Mouse (Mus musculus) neural tube, embryonic 14.5 days (tissue): ENCODE measurements at regions not wholly inside any gene's neighbourhood (a gene's known extent, or its start where the extent isn't known, plus 50 kb on each side); places are given as distances from the start of the nearest gene placed in this dataset.

Source experiments
- ATAC-seq: fragments of 200-750 bp; cut with Nextera tagmentation; 2 replicates; pipeline ENCODE4 v1.8.0; 2017; ENCODE audit warnings: low read depth, mild to moderate bottlenecking, moderate TSS enrichment, moderate library complexity
- H3K27ac ChIP-seq: fragments of 300-500 bp; sonication (generic); 2 replicates; pipeline ENCODE4 v1.5.1; 2014; ENCODE audit warnings: low read depth, mild to moderate bottlenecking, control low read depth, low read length, moderate library complexity, mixed read lengths
- H3K27me3 ChIP-seq: fragments of 300-500 bp; sonication (generic); 2 replicates; pipeline ENCODE4 v1.6.1; 2014; ENCODE audit warnings: low read length; ENCODE audit not compliant: control insufficient read depth, insufficient read depth
- H3K36me3 ChIP-seq: fragments of 300-500 bp; sonication (generic); 2 replicates; pipeline ENCODE4 v1.6.1; 2014; ENCODE audit warnings: low read length, mixed read lengths; ENCODE audit not compliant: control insufficient read depth, insufficient read depth
- H3K4me1 ChIP-seq: fragments of 300-500 bp; sonication (generic); 2 replicates; pipeline ENCODE4 v1.6.1; 2014; ENCODE audit warnings: low read length; ENCODE audit not compliant: control insufficient read depth, insufficient read depth
- H3K4me2 ChIP-seq: fragments of 300-500 bp; sonication (generic); 2 replicates; pipeline ENCODE4 v1.6.1; 2014; ENCODE audit warnings: mild to moderate bottlenecking, low read depth, low read length, control low read depth
- H3K4me3 ChIP-seq: fragments of 300-500 bp; sonication (generic); 2 replicates; pipeline ENCODE4 v1.5.1; 2014; ENCODE audit warnings: low read depth, low read length, control low read depth, mixed read lengths
- H3K9ac ChIP-seq: fragments of 300-500 bp; sonication (generic); replicated peaks from 2 replicates; pipeline ENCODE4 v1.6.1; 2014; ENCODE audit warnings: low read depth, mild to moderate bottlenecking, control low read depth, low read length, mixed read lengths
- H3K9me3 ChIP-seq: fragments of 300-500 bp; sonication (generic); 2 replicates; pipeline ENCODE4 v1.6.1; 2016; ENCODE audit warnings: low read length; ENCODE audit not compliant: control insufficient read depth
- WGBS: fragments of 180-500 bp; shearing (Covaris S2); extraction: QIAGEN DNeasy Blood & Tissue Kit; methylation state at CpG from one replicate; pipeline ENCODE4 v1.1.7; 2014; 5-methylcytosine and 5-hydroxymethylcytosine counted together

DNA sequence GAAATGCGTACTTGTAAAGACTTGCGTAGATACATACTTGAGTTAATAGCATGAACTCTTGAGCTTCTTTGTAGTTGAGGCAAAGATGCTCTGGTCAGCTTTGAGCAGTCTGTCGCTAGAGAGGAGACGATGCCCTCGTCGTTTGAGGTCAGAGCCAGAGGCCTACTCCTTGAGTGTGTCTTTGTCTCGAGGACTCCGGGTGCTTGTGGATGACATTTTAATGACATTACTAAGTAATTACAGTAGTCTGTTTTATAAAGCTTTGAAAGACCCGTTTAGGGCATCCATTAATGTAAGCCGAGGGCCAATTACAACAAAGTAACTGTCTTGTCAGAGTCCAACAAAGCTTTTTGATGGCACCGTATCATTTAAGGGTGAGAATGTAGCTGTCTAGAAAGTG, 78.2 kb upstream of the Dkk2 start:
- H3K9ac ChIP-seq, result no peak overlapping the region
- no peak overlapping the region for H3K4me2 ChIP-seq
- no peaks in the 10 kb centered on the region for H3K36me3 ChIP-seq
- no peak for ATAC-seq
- no peak overlapping the region for H3K27ac ChIP-seq
- no peaks in the 10 kb centered on the region for H3K4me1 ChIP-seq
- H3K9me3 ChIP-seq, result no peaks in the 10 kb centered on the region
- no peaks in the 10 kb centered on the region for H3K27me3 ChIP-seq
- WGBS, result 33% methylated on average over 11 of the region's 11 CpGs
- no peak overlapping the region for H3K4me3 ChIP-seq

DNA sequence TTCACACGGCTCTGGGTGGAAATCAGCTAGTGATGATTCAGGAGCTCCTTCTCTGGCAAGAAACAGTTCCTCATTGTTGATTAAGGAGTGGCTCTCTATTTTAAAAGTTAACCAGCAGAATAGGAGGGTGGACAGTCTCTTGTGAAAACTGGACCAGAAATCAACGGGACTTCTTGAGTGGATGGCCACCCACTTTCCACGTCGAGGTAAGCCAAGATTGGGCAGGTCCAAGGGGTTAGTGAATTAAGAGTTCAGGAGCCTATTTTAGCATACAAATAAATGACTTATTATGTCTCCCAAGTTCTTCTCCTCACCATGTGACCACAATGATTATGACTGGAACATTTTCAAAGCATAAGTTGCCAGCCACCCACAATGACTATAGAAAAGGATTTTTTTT, 77.7 kb upstream of the Dkk2 start:
- H3K27me3 ChIP-seq, result no peaks in the 10 kb centered on the region
- no peak for ATAC-seq
- WGBS, result 63% methylated on average over 4 of the region's 4 CpGs
- H3K4me2 ChIP-seq, result no peak overlapping the region
- no peaks in the 10 kb centered on the region for H3K4me1 ChIP-seq
- no peaks in the 10 kb centered on the region for H3K9me3 ChIP-seq
- H3K4me3 ChIP-seq, result no peak overlapping the region
- H3K9ac ChIP-seq, result no peak overlapping the region
- no peak overlapping the region for H3K27ac ChIP-seq
- no peaks in the 10 kb centered on the region for H3K36me3 ChIP-seq

DNA sequence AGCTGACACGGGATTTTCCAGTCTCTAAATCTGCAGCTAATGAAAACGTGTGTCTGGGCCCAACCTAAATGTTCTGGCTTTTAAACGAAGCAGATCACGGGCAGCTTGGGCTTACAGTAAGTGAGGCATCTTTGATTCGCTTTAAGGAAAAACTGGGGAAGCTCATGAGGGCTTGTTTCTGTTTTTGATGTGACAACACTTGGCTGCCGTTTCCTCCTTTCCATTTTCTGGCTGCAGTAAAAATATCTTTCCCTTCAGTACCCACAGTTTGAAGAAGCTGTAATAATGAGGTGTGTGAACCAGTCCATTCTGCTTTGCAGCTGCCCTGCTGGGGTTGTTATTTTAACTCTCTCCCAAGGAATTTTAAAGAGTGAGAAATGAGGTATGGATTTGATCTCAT, 69.9 kb upstream of the Dkk2 start:
- no peaks in the 10 kb centered on the region for H3K9me3 ChIP-seq
- ATAC-seq, result no peak
- H3K27me3 ChIP-seq, result no peaks in the 10 kb centered on the region
- H3K9ac ChIP-seq, result no peak overlapping the region
- no peak overlapping the region for H3K4me3 ChIP-seq
- H3K27ac ChIP-seq, result no peak overlapping the region
- no peaks in the 10 kb centered on the region for H3K36me3 ChIP-seq
- no peaks in the 10 kb centered on the region for H3K4me1 ChIP-seq
- WGBS, result 29% methylated on average over 6 of the region's 6 CpGs
- H3K4me2 ChIP-seq, result no peak overlapping the region

DNA sequence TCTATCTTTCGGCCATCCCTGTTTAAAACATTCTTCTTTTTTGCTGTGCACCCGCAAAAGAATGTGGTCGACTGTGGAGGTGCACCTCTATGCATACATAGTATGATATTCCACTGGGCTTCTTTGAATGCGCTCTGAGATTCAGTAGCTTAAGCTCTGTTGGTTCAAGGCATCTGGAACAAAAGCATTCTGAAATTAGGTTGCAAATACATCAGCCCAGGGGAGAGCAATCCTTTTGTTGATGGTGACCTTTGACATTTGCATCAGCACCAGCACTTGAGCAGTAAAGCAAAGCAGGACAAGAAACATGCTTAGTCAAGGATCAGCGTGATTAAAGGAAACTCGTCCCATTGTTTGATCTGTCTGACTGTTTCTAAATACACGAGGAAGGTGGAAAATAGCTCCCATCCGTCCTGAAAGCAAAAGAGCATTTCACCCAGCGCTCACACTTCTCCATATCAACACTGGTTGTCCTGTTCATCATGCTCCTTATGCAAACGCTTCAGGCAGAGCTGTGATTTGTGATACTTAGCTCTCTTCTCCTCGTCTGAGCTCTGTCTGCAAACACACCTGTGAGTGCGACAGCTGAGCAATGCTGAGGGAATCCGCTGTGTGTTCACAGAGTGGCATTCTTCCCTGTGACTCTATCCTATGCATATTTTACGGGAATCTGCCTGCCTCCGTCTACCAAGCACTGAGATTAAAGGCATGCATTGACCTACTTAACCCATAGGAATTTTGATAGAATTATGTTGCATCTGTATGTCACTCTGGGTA, 67.4 kb upstream of the Dkk2 start:
- Histone ChIP-seq H3K36me3 (no peaks in the 10 kb centered on the region), H3K9me3 (no peaks in the 10 kb centered on the region), H3K4me3 (no peak overlapping the region), H3K27ac (no peak overlapping the region), H3K4me1 (no peaks in the 10 kb centered on the region), H3K27me3 (no peaks in the 10 kb centered on the region), H3K4me2 (0 out of 2 replicates have a peak overlapping the region, but pooled peaks have one; percentile 22), H3K9ac (no peak overlapping the region)
- peak; percentile 74 for ATAC-seq
- 15% methylated on average over 15 of the region's 15 CpGs for WGBS

DNA sequence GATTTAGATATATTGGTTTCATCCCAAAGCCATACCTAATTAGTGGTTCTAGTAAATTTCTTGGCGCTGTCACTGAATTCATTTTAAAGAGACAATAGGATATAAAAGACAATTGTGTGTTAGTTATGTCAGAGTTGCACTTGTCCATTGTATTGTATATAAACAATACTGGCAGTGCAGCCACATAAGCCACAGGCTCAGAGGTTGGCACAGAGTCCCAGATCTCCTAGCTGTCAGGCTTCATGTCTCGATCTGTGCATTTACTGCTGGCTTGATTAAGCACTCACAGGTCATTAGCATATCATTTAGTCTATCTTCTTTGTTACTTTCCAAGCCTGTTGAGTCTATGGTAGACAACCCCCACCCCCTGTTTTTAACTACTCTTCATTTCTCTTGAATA, 66.6 kb upstream of the Dkk2 start:
- H3K9ac ChIP-seq, result no peak overlapping the region
- H3K4me2 ChIP-seq, result no peak overlapping the region
- no peak overlapping the region for H3K4me3 ChIP-seq
- H3K27me3 ChIP-seq, result no peaks in the 10 kb centered on the region
- H3K27ac ChIP-seq, result no peak overlapping the region
- H3K9me3 ChIP-seq, result no peaks in the 10 kb centered on the region
- H3K36me3 ChIP-seq, result no peaks in the 10 kb centered on the region
- 35% methylated on average over 2 of the region's 2 CpGs for WGBS
- ATAC-seq, result peak; percentile 49; the same call in 1 of the 2 replicates
- H3K4me1 ChIP-seq, result no peaks in the 10 kb centered on the region

DNA sequence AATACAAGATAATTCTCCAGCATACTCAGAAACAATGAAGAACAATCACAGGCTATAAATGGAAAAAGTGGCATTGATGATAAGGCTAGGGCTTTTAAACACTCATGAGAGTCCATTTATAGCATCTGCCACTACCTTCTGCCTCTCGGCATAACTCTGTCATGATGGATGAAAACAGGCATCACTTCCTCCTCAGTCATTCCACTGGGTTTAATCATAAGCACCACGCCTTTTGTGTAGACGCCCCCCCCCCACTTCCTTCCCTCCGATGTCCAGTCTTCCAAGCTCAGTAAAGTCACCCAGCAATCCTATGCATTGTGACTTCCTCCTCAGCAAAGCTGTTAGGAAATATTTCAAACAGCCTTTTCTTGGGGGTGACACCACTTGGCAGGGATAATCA, 63.1 kb upstream of the Dkk2 start:
- H3K9ac ChIP-seq, result no peak overlapping the region
- no peaks in the 10 kb centered on the region for H3K9me3 ChIP-seq
- ATAC-seq, result no peak
- no peak overlapping the region for H3K4me2 ChIP-seq
- H3K27me3 ChIP-seq, result no peaks in the 10 kb centered on the region
- H3K36me3 ChIP-seq, result no peaks in the 10 kb centered on the region
- 73% methylated on average over 4 of the region's 4 CpGs for WGBS
- H3K4me1 ChIP-seq, result no peaks in the 10 kb centered on the region
- no peak overlapping the region for H3K27ac ChIP-seq
- no peak overlapping the region for H3K4me3 ChIP-seq

DNA sequence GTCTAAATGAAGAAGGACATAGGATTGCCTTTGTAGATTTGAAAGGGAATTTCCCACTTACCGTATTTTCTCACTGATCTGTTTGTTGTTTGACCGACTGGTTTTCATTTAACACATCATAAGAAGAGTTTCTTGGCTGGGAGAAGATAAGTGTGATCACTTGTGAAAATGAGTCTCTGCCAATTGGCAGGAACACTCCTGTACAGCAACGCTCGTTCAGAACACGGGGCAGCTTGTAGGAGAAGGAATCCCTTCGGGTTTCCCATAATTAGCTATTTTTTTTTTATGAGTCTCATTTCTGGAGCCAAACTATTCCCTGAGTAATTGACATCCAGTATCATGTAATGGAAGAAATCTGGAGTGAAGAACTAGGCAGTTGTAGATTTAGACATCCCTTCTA, 61.8 kb upstream of the Dkk2 start:
- ATAC-seq, result no peak
- no peak overlapping the region for H3K4me3 ChIP-seq
- H3K36me3 ChIP-seq, result no peaks in the 10 kb centered on the region
- H3K27me3 ChIP-seq, result no peaks in the 10 kb centered on the region
- 82% methylated on average over 6 of the region's 6 CpGs for WGBS
- H3K4me2 ChIP-seq, result no peak overlapping the region
- no peak overlapping the region for H3K9ac ChIP-seq
- H3K9me3 ChIP-seq, result no peaks in the 10 kb centered on the region
- H3K4me1 ChIP-seq, result no peaks in the 10 kb centered on the region
- no peak overlapping the region for H3K27ac ChIP-seq

DNA sequence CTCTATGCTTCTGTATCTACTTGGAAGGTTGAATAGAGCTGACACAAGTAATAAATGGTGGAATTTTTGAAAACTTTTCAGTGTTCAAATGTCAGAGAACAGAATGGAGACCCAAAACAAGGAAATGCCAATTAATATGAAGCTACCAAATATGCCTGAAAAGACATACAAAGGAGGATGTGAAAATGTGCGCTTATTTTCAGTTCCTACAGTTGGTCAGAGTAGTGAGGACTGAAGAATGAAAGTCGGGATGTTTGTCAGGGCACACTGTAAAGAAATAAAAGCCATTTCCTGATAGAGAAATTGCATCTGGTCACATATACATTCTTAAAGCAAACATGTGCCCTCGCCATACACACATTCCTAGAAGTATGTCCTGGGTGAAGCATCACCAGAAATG, 56.0 kb upstream of the Dkk2 start:
- no peak overlapping the region for H3K9ac ChIP-seq
- no peak overlapping the region for H3K4me2 ChIP-seq
- H3K4me1 ChIP-seq, result no peaks in the 10 kb centered on the region
- 91% methylated on average over 3 of the region's 3 CpGs for whole genome bisulfite sequencing
- ATAC-seq, result no peak
- H3K27ac ChIP-seq, result no peak overlapping the region
- no peaks in the 10 kb centered on the region for H3K9me3 ChIP-seq
- no peak overlapping the region for H3K4me3 ChIP-seq
- no peaks in the 10 kb centered on the region for H3K36me3 ChIP-seq
- H3K27me3 ChIP-seq, result no peaks in the 10 kb centered on the region

DNA sequence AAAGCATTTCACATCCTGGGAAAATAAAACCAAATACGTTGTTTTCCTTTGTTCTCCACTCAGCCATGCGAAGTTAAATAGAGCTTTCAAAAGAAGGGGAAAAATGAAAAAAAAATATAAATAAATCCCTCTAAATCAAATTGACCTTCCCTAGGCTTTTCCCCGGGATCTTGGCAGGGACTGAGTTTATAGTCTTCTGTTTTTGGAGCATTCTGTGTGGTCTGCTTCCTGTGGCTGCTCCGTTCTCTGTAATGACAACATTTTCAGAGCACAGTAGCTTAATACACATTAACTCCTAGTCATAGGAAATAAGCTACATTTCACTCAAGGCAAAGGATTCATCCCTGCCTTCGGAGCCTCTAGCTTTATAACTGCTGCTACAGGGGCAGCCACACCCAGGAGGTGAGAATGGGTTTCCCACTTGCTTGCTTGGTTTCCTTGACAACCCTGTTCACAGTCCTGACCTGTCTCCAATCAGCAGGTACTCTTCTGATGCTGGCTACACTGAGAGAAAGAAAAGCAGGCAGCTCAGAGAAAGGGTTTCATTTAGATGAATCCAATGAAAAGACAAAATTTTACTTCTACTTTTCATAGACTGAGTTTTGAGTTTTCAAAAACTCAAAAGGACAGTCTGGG, 51.9 kb upstream of the Dkk2 start:
- 45% methylated on average over 5 of the region's 5 CpGs for WGBS
- no peak overlapping the region for H3K9ac ChIP-seq
- H3K4me2 ChIP-seq, result no peak overlapping the region
- H3K36me3 ChIP-seq, result no peaks in the 10 kb centered on the region
- H3K27me3 ChIP-seq, result no peaks in the 10 kb centered on the region
- H3K4me1 ChIP-seq, result no peaks in the 10 kb centered on the region
- H3K4me3 ChIP-seq, result no peak overlapping the region
- ATAC-seq, result no peak
- H3K9me3 ChIP-seq, result no peaks in the 10 kb centered on the region
- no peak overlapping the region for H3K27ac ChIP-seq
